Mouse (Mus musculus) brain, embryonic 14.5 days (tissue): ENCODE measurements around the gene Tmem213. TPM values are rescaled to one million over a fixed set of nuclear protein-coding genes. Genes with fewer than 3 reads are reported as not detected.

Source experiments
- DNase-seq: peaks from one replicate; pipeline ENCODE4 v3.0.0-alpha.2; 2011; ENCODE audit warnings: low read depth
- CTCF ChIP-seq: fragments of 200-500 bp; IDR thresholded peaks from 2 replicates; pipeline ENCODE4 v1.5.1; 2012; ENCODE audit warnings: inconsistent platforms, mild to moderate bottlenecking, moderate library complexity, borderline replicate concordance; ENCODE audit not compliant: insufficient read depth, insufficient read length; ENCODE audit errors: extremely low read depth
- POLR2A ChIP-seq: fragments of 200-500 bp; IDR thresholded peaks from 2 replicates; pipeline ENCODE4 v1.6.1; 2012; ENCODE audit warnings: mild to moderate bottlenecking, inconsistent platforms, borderline replicate concordance; ENCODE audit not compliant: poor library complexity, insufficient read depth, insufficient read length, severe bottlenecking; ENCODE audit errors: extremely low read depth
- polyA plus RNA-seq: library from polyadenylated mRNA; depleted of rRNA; stranded (reverse); fragments of >200 nt; gene quantifications from 2 replicates; pipeline ENCODE4 v1.2.3, GENCODE M21; 2012

Gene Tmem213
- polyA plus RNA-seq, 1 experiment = 0.15 TPM

DNA sequence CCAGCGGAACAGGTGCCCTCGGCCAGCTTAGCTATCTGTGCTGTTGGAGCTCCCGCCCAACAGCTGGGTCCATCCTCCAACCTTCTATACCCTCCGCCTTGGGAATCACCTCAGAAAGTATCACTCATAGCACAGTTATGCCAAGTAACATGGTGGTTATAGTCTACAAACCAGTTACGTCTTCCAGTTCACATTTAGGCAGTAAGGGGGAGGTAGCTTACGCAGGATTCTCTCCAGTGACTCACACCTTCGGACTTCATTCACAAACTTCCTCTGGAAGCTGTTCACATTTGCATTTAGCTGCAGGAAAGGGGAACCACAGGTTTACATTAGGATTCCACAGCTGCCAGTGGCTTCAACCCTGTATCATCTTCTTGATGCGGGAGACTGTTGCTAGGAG, 16.5 kb upstream of the Tmem213 start:
- no peak for DNase-seq
- no peak for TF ChIP-seq POLR2A
- no peak for TF ChIP-seq CTCF

DNA sequence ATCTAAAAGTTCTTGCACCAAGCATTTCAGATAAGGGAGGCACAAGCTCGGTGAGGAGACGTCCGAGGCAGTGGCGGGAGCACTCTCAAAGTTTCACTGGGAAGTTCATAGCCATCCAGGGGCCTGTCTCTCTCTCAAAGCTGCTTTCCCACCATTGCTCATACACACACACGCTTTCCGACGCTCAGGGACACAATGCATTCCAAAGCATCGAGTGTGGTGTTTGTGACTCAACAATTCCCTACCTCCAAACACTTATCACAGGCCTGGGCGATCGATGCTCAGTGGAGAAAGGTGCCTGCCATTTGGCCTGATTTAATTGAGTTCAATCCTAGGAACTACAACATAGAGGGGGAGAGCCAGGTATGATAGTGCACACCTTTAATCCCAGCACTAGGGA, 14.4 kb upstream of the Tmem213 start:
- TF ChIP-seq POLR2A (no peak), CTCF (no peak)
- no peak for DNase-seq

DNA sequence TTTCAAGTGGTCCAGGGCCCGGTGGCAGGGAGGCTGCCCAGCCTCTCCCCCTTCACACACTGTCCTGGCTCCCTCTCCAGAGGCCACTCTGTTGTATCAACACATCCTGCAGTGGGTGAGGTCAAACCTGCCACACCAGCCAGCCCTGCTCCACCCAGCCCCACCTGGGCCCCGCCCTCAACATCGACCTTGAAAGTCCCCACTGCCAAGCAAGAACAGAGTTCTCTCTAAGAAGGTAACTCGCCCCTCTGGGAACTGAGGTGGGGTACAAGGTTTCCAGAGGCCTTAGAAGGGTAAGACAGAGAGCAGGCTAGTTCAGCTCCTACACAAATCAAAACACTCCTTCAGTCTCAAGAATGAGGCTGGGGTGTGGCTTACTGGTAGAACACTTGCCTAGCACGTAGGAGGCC, 12.1 kb upstream of the Tmem213 start:
- TF ChIP-seq POLR2A (no peak), CTCF (no peak)

DNA sequence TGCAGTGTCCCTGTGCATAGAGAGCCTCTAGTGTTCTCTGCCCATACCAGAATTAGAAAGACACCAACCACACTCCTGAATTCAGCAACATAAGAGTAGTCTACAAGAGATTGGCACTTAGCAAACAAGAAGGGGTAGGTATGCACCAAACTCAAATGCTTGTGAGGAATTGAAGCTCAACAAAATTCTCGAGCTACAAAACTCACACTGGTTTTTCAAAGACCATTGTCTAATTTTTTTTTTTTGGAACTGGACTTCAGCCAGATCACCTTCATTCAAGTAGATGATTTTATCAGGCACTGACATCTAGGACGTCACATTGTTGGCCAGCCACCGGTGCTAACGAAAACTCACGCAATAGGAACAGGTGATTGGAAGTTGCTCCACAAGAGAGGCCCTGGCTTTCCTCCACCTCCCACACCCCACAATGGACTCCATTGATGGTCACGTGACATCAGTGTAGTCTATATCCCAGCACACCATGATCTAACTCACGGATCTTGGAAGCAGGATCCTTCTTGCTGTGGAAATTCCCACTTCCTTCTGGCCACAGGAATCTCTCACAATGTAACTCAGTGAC, 6.7 kb upstream of the Tmem213 start:
- TF ChIP-seq CTCF = no peak
- TF ChIP-seq POLR2A = no peak
- DNase-seq = no peak

More for the DNA sequence above, 12.1 kb upstream of the Tmem213 start:
- DNase-seq = no peak

DNA sequence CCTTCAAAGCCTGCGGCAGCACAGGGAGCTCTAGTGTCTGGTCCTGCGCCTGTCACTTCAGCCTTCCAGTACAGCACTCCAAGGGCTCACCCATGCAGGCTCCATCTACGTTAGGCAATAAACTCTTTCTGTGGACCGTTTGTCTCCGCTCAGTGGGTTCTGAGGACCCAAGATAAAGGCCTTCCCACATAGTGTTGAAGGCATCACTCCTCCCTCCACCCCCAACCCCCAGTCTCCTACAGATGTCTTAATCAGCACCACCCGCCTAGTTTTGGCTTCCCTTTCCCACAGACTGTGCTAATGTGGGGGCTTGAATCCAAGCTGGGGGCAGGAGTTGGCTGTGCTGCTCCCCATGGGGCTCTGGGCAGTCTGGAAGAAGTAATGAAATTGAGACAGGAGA, 5.3 kb upstream of the Tmem213 start:
- TF ChIP-seq CTCF (no peak), POLR2A (no peak)
- no peak for DNase-seq

DNA sequence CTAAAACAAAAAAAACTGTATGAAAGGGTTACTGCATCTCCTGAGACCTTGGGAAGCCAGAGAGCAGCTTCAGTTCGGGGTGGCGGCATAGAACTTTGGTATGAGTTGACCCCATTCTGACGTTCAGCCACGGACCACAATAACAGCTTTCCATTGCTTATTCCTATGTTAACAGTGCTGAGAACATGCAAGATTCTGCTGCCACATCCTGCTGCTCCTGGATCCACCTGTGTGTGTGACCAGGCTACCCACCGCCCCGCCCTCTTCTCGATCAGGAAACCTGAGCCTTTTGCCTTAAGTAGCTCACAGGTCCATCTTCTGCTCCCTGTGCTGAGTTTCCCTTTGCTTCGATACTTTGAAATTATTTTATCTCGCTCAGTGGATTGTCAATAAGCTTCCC, 3.1 kb upstream of the Tmem213 start:
- no peak for DNase-seq
- TF ChIP-seq CTCF = no peak
- TF ChIP-seq POLR2A = no peak

DNA sequence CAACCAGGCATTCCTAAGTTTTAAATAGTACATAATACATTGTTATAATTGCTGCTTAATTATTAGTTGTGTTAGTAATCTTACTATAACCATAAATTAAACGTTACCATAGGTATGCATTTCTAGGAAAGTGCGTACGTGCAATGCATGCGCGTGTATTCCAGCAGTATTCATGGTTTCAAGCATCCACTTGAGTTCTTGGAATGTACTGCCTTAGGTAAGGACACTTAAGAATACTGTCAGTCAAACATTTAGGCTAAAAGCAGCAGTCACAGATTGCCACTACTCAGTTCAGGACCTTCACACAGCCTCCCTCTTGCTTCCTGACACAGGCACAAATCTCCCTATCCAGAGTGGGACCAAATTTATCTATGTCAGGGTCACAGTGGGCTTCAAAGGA, 606 bp upstream of the Tmem213 start:
- no peak for TF ChIP-seq POLR2A
- no peak for TF ChIP-seq CTCF
- no peak for DNase-seq

DNA sequence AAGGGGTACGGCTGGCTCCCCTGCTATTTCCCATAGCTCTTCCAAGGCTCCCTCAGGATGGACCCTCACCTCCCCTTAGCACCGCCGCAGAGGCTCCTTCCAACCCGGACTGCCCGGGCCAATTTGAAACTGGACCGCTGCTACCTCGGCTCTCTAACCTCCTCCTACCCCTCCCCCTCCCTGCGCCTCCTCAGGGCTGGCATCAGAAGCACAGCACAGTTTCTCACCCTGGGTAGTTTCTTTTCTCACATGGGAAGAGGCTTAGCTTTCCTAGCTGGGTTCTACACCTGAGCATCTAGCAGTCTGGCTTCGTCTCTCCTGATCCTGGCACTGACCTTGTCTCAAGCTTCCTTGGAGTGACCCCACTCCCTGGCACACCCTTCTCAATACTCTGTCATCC, 816 bp downstream of the Tmem213 start:
- DNase-seq = no peak
- TF ChIP-seq CTCF = no peak
- no peak for TF ChIP-seq POLR2A

DNA sequence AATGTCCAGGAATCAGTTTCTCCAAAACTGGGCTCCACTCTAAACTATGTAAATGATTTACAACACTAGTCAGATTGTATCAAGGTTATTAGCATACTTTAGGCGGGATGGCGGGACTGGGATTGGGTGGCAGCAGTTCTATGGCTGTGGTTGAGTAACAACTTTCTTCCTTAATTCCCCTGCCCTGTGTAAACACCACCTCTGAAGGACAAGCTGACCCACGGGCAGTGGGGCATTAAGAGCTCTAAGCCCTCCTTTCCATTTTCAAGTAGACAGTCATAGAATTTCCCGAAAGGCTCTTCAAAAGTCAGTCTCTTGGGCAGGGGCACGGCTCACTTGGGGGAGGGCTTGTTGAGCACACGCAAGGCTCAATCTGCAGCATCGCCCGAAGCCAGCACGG, 1.8 kb downstream of the Tmem213 start:
- TF ChIP-seq CTCF (no peak), POLR2A (no peak)
- no peak for DNase-seq

DNA sequence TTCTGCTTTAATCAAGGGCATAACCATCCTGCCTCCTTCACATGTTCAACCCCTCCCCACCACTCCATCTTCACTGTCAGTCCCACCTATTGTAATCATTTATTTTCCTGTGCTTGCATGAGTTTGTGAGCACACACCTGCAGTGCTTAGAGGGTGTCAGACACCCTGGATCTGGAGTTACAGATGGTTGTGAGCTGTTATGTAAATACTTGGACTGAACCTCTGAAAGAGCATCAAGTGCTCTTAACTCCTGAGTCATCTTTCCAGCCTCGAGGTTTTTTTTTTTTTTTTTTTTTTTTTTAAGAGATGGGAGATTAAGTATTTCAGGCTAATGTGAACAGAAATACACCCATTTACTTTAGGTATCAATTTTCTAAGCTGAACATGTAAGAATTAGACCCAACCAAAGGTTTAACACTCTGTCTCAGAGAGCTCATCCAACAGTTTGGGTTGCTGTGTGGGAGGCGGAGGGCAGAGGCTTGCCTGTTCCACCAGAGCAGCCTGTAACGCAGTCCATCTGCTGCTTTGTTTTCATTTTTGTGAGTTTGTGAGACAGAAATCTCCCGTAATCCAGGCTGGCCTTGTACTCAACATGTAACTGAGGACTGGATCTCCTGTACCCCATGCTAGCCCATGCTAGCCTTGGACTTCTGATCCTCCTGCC, 7.2 kb downstream of the Tmem213 start:
- no peak for DNase-seq
- TF ChIP-seq CTCF (no peak), POLR2A (no peak)

DNA sequence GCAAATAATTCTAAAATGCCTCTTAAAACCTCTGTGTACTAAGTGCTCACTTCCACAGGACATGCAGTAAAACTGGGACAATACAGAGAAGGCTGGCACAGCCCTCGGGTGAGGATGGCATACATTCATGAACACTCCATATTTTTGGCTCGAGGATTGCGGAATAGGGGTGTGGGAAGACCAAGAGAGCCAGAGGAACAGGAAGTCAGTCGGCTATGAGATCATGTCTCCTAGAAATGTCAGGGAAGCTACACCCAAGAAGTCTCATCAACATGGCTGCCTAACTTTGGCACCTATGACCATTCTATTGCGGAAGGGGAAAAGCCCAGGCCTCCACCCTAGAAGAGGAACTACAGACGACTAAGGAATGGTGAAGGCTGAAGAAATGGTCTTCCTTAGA, 9.3 kb downstream of the Tmem213 start:
- TF ChIP-seq POLR2A (no peak), CTCF (no peak)
- no peak for DNase-seq
